Mouse (Mus musculus): ENCODE data around the gene Mmp14. TPM values are rescaled to one million over a fixed set of nuclear protein-coding genes. Genes with fewer than 3 reads are reported as not detected.
A peak's percentile ranks its signal among the peaks of the same experiment; 100 is the strongest.

The Mmp14 gene
- total RNA-seq, 2 experiments from 2014 or later, result 3.0 to 4.5 TPM

- ATAC-seq (replicated peaks; ENCODE audit: poor library complexity), result peak; percentile 79
Measured at GRCm38 (mm10) chr14:54464293-54465005, 33.0 kb downstream of the Mmp14 start.

GRCm38 (mm10) chr14:54471467-54471866, 40.1 kb downstream of the Mmp14 start:
- ATAC-seq (replicated peaks; ENCODE audit: poor library complexity), result peak; percentile 53

- no peak for ATAC-seq (replicated peaks; ENCODE audit: poor library complexity)
Measured at GRCm38 (mm10) chr14:54472671-54473070, 41.3 kb downstream of the Mmp14 start.

DNA sequence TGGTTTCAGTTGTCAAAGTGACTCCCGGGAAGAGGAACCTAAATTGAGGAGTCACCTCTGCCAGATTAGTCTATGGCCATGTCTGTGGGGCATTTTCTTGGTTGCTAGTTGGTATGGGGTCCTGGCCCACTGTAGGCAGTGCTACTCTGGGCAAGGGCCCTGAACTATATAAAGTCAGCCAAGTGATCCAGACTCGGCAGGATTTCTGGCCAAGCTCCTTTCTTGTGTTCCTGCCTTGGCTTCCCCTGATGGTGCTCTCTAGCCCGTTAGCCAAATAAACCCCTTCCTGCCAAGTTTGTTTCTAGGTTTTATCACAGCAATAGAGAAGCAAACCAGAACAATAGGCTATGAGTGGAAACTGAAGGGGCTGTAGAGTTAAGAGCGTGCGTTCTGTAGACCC, 43.3 kb downstream of the Mmp14 start:
- no peak for ATAC-seq (replicated peaks; ENCODE audit: poor library complexity)

- ATAC-seq (replicated peaks; ENCODE audit: poor library complexity), result no peak; the same call in 1 of the 2 replicates
Measured at GRCm38 (mm10) chr14:54475941-54476844, 44.8 kb downstream of the Mmp14 start, which contains the start of gene Rem2. Gene Rem2 (plus strand): TSS chr14:54476100.

DNA sequence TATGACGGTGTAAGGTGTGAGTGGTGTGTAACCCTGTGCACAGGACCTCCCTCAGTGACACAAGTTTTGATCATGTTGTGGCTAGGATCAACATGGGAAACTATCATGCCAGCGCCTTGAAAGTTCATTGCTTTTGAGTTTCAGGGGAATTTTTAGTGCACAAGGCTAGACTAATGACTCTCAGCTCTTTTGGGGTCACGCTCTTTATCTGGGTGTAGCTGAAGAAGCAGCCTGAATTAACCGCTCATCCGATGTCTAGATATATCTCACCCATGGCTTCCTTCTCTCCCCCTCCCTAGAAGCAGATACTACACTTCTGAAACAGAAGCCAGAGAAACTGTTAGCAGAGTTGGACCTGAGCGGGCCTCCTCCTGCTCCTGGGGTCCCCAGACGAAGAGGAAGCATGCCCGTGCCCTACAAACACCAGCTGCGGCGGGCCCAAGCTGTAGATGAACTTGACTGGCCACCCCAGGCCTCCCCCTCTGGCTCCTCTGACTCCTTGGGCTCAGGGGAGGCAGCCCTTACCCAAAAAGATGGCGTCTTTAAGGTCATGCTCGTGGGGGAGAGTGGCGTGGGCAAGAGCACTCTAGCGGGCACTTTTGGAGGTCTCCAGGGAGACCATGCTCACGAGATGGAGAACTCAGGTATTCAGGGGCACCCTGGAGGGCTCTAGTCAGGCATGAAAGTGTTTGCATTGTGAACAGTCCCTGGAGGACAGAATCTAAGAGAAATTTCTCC, 45.9 kb downstream of the Mmp14 start:
- ATAC-seq (replicated peaks; ENCODE audit: poor library complexity), result no peak

DNA sequence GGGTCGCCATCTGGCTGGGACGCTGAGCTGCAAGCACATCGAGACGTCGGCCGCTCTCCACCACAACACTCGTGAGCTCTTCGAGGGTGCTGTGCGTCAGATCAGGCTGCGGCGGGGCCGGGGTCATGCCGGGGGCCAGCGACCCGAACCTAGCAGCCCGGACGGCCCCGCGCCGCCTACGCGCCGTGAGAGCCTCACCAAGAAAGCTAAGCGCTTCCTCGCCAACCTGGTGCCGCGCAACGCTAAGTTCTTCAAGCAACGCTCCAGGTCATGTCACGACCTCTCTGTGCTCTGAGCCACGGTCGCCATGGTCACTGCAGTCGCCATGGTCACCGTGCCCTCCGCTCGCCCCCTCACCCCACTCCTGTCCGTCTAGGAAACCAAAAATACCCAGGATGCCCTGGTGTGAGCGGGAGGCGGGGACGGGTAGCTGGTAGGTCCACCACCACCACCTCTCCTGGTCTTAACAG, 48.1 kb downstream of the Mmp14 start:
- peak; percentile 6; the same call in 1 of the 2 replicates for ATAC-seq (replicated peaks; ENCODE audit: poor library complexity)

- no peak for ATAC-seq (replicated peaks; ENCODE audit: poor library complexity)
Measured at GRCm38 (mm10) chr14:54480673-54481072, 49.3 kb downstream of the Mmp14 start.

GRCm38 (mm10) chr14:54481402-54481801, 50.0 kb downstream of the Mmp14 start:
- ATAC-seq (replicated peaks; ENCODE audit: poor library complexity), result peak; percentile 40

- peak; percentile 63 for ATAC-seq (replicated peaks; ENCODE audit: poor library complexity)
Measured at GRCm38 (mm10) chr14:54482498-54482897, 51.1 kb downstream of the Mmp14 start.

- peak; percentile 90 for ATAC-seq (replicated peaks; ENCODE audit: poor library complexity)
Measured at GRCm38 (mm10) chr14:54485899-54486298, 54.5 kb downstream of the Mmp14 start.

GRCm38 (mm10) chr14:54487732-54488131, 56.3 kb downstream of the Mmp14 start:
- ATAC-seq (replicated peaks; ENCODE audit: poor library complexity), result no peak

DNA sequence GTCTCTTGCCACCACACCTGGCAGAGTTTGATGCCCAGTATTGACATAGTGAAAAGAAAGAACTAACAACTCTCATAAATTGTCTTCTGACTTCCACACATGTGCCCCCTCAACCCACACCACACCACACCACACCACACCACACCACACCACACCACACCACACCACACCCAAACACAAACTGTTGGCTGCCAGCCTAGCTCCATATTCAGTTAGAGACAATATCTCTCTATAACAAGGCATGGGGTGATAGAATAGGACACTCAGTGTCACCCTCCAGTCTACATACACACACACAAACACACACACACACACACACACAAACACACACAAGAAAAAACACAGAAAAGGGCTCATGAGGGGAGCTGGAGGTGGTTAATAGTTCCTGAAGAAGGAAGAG, 56.9 kb downstream of the Mmp14 start:
- no peak for ATAC-seq (replicated peaks; ENCODE audit: poor library complexity)

DNA sequence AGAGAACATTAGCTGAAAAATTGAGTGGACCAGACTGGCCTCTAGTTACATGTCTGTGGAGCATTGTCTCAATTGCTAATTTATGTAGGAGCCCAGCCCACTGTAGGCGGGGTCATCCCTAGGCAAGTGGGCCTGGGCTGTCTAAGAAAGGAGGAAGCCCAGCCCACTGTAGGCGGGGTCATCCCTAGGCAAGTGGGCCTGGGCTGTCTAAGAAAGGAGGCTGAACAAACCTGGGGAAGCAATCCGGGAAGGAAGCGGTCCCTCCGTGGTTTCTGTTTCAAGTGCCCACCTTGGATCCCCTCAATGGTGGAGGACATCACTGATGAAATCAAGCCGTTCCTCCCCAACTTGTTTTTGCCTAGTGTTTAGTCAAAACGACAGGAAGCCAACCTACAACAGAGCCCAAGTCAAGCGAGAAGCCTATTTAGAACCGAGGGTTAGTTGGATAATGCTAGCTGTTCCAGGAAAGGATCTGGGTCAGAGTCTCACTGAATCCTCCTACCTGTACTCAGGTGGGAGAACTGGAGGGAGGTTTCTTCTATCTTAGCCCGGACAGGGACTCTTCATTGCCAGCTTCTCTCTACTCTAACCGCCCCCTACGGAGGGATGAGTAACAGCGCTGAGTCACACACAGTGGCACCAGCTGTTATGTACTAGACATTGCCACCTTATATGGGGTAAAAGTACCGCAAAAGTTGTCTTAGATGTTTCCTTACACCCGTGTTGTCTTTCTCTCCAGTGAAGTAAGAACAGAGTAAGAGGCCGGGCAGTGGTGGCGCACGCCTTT, 61.1 kb downstream of the Mmp14 start:
- ATAC-seq (replicated peaks; ENCODE audit: poor library complexity), result peak; percentile 73

DNA sequence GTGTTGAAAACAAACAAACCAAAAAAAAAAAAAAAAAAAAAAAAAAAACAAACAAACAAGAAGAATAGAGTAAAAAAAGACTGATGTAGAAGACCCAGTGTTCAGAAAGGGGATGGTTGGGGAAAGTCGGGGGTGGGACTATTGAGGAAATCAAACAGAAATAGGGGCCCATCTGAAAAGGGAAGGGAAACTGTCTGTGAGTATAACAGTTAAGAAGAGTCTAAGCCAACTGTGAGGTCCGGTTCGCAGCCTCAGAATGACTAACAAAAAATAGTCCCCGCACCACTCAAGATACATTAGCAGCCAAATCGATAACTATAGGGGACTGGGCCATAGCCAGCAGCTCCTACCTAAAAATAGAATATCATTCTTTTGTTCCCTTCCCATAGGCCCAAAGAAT, 61.8 kb downstream of the Mmp14 start:
- ATAC-seq (replicated peaks; ENCODE audit: poor library complexity), result no peak

- peak; percentile 90 for ATAC-seq (replicated peaks; ENCODE audit: poor library complexity)
Measured at GRCm38 (mm10) chr14:54494234-54494633, 62.8 kb downstream of the Mmp14 start.
